Mouse (Mus musculus): ENCODE results near the gene Pros1. TPM values are rescaled to one million over a fixed set of nuclear protein-coding genes. Genes with fewer than 3 reads are reported as not detected.
A peak's percentile ranks its signal among the peaks of the same experiment; 100 is the strongest.

Gene Pros1
- 15.8 and 16.5 TPM in 2 replicates for polyA plus RNA-seq (2016; fragmentation: Nextera tagmentation; extraction: Ambion mirVana)

DNA sequence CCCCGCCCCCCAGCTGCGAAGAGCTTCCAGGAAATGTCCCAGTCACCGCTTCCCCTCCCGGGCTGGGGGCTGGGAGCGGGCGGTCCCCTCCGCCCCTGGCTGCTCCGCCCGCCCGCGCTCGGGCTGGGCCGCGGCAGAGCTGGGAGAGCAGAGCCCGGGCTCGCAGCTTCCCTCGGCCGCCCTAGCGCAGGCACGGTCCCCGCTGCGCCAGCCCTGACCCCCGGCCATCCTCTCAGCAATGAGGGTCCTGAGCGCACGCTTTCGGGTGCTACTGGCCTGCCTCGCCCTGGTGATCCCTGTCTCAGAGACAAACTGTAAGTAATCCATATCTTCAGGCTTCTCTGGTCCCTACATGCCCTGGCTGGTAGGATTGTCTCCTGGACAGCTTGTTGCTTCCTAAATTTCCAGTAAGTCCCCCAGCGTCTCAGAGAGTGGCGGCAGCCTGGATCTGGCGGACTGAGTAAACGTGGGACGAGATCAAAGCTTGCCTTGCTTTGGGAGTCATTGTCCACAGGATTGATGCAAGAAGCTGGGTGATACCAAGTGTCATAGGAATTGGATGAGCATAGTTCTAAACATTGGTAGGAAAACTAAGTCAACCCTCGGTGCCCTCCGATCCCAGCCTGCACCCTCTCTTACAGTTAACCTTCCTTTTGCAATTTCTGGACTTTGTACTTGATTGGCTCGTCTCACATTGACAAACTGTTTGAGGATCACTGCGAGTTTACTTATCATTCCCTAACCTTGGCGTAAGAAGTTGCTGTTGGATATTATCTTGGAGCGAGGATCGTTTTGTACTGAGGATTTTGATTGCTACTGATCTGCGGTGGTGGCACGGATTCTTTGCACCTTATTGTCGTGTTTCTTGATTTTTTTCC is at the start of gene Pros1:
Gene Pros1 (plus strand): TSS at position 117 of the 878 bp plus-strand sequence.
- Histone ChIP-seq H3K27ac (peak within 1 kb of the TSS; percentile 90), H3K4me3 (peak within 1 kb of the TSS; percentile 66), H3K9me3 (replicated peaks) (no peaks in the 10 kb centered on the region), H3K36me3 (no peaks in the 10 kb centered on the region), H3K27me3 (ENCODE audit: low read depth, poor library complexity, severe bottlenecking) (no peaks in the 10 kb centered on the region), H3K4me1 (peaks cover 11% of the 10 kb centered on the region)
- peak; percentile 84 for DNase-seq (ENCODE audit: low spot score)
- 6% methylated on average over 40 of the region's 42 CpGs for WGBS

DNA sequence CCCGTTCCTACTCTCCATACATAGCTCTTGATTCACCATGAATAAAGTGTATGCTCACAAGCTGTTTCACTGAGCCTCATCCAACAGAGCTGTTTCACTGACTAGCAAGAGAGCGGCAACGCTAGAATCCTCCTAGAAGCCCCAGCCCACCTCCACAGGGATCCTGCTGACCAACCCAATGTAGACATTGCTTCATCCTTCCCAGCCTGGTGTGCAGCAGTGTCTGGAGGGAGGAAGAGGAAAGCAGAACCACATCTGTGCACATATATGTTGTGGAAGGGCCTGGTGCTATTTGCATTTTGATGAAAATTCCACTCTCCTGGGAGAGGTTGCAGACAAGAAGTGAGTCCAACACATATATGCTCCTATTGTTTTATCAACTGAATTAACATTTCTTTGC is 49.5 kb upstream of the Pros1 start:
- Histone ChIP-seq H3K9me3 (replicated peaks) (no peaks in the 10 kb centered on the region), H3K4me1 (peaks cover 18% of the 10 kb centered on the region), H3K4me3 (no peak overlapping the region), H3K36me3 (peaks cover 21% of the 10 kb centered on the region), H3K27ac (no peak overlapping the region), H3K27me3 (ENCODE audit: low read depth, poor library complexity, severe bottlenecking) (no peaks in the 10 kb centered on the region)
- WGBS, result 97% methylated on average over 3 of the region's 3 CpGs
- DNase-seq (ENCODE audit: low spot score), result no peak

DNA sequence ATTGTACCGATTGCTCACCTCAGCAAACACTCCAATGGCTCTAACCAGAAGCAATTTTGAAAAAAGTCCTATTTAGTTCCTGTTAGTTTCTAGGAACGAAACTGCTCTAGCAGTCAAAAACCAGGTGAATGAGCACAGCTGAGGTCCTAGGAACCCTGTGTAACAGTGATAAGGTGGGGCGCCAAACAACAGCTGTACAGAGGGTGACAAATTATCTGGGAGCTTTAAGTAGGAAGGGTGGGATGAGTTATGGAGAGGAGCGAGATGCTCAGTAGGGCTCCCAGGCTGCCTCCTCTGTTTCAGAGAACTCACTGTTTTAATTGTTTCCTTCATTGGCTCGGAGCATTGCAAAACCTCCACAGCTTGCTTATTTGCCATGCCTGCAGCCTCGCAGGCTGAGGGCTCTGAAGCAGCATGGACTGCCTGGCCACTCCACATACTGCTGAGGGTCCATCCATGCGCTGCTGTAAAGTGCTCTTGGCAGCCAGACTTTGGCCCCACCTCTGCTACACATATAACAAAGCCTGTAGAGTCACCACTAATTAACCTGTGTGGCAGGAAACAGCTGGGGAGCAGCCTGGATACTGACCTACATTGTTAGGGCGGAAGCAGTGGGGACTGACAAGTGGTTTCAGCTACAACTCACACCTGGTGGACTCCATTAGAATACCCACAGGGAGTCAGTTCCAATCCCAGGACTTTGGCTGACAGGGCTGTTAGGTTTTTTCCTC is 46.7 kb upstream of the Pros1 start:
- WGBS, result 53% methylated on average over 8 of the region's 8 CpGs
- H3K4me3 ChIP-seq, result peak overlapping the region; percentile 4; the same call in 1 of the 2 replicates
- H3K27ac ChIP-seq, result peak overlapping the region; percentile 72
- peak; percentile 58 for DNase-seq (ENCODE audit: low spot score)
- no peaks in the 10 kb centered on the region for H3K9me3 ChIP-seq (replicated peaks)
- peaks cover 10% of the 10 kb centered on the region for H3K36me3 ChIP-seq
- no peaks in the 10 kb centered on the region for H3K27me3 ChIP-seq (ENCODE audit: low read depth, poor library complexity, severe bottlenecking)
- peaks cover 18% of the 10 kb centered on the region for H3K4me1 ChIP-seq

DNA sequence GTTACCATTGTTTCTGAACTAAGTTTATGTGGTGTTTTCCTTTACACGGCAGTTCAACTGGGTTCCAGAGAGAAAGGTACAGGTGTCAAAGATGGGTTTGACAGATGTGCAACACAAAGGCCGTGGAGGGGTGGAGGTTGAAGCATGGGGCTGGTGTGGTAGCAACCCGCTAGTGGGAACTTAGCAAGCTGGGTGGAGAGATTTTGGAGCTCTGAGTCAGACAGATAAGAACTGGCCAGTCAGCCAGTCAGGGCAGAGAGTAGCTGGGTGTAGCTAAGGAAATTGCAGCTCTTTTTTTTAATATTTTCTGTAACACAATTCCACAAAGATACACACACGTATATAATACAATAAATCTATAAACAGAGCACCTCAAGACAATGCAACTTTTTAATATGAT is 43.3 kb upstream of the Pros1 start:
- Histone ChIP-seq H3K4me1 (peaks cover 18% of the 10 kb centered on the region), H3K4me3 (no peak overlapping the region), H3K27ac (no peak overlapping the region), H3K27me3 (ENCODE audit: low read depth, poor library complexity, severe bottlenecking) (no peaks in the 10 kb centered on the region), H3K9me3 (replicated peaks) (no peaks in the 10 kb centered on the region), H3K36me3 (no peaks in the 10 kb centered on the region)
- WGBS, result 85% methylated on average over 4 of the region's 4 CpGs
- DNase-seq (ENCODE audit: low spot score), result no peak

DNA sequence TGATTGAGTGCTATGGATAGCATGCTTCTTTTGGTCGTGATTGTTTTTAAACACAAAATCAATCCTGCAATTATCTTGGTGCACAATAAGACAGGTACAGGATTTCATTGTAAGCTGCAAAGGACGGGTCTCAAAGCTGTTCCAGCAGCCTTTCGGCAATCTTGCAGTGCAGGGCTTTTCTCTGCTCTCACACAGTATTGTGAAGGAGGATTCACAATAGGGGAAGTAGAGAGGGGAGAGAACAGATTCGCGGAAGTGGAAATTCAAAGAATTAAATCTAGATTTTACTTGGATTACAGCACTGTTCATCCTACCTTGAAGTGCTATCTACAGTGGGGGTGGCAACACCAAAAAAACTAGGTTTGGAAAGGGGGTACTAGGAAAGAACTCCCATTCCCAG is 40.3 kb upstream of the Pros1 start:
- Histone ChIP-seq H3K9me3 (replicated peaks) (no peaks in the 10 kb centered on the region), H3K4me3 (no peak overlapping the region), H3K4me1 (no peaks in the 10 kb centered on the region), H3K27ac (no peak overlapping the region), H3K36me3 (no peaks in the 10 kb centered on the region), H3K27me3 (ENCODE audit: low read depth, poor library complexity, severe bottlenecking) (no peaks in the 10 kb centered on the region)
- WGBS, result 88% methylated on average over 5 of the region's 5 CpGs
- DNase-seq (ENCODE audit: low spot score), result no peak

DNA sequence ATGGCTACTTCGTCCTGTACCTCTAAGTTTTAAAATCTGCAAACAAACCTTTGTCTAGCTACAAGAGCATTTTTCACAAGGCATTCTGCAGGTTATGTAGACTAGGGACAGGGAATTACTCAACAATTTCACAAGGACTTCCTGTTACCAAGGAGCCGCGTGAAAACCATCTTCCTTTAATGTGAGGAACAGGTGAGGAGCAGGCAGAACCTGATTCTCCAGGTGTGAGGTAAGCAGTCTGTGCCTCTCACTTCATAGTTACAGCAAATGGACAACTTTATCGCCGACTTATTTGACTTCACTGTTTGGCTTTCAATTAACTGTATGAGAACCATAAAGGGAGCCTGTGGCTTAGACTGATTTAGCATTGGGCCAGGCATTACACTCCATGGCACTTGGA is 39.6 kb upstream of the Pros1 start, which contains the start of gene Stx19:
Gene Stx19 (plus strand): TSS at position 186 of the 400 bp plus-strand sequence.
- no peaks in the 10 kb centered on the region for H3K36me3 ChIP-seq
- H3K27me3 ChIP-seq (ENCODE audit: low read depth, poor library complexity, severe bottlenecking), result no peaks in the 10 kb centered on the region
- no peaks in the 10 kb centered on the region for H3K4me1 ChIP-seq
- WGBS, result 86% methylated on average over 5 of the region's 5 CpGs
- no peak within 1 kb of the TSS for H3K4me3 ChIP-seq
- no peak within 1 kb of the TSS for H3K27ac ChIP-seq
- no peak for DNase-seq (ENCODE audit: low spot score)
- H3K9me3 ChIP-seq (replicated peaks), result no peaks in the 10 kb centered on the region

DNA sequence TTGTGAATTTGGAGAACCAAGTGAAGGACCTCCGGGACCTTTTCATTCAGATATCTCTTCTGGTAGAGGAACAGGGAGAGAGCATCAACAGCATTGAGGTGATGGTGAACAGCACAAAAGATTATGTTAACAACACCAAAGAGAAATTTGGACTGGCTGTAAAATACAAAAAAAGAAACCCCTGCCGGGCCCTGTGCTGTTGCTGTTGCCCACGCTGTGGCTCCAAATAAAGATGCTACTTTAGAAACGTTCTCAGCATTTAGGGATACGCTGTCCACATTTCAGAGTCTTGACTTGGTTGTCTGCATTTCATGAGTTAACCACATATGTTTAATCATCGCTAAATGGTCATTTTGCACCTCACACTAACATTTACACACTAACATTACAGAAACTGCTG is 31.6 kb upstream of the Pros1 start:
- H3K4me3 ChIP-seq, result no peak overlapping the region
- 93% methylated on average over 6 of the region's 6 CpGs for WGBS
- DNase-seq (ENCODE audit: low spot score), result no peak
- H3K9me3 ChIP-seq (replicated peaks), result no peaks in the 10 kb centered on the region
- H3K27me3 ChIP-seq (ENCODE audit: low read depth, poor library complexity, severe bottlenecking), result no peaks in the 10 kb centered on the region
- no peaks in the 10 kb centered on the region for H3K4me1 ChIP-seq
- 0 out of 2 replicates have a peak, but pooled peaks cover 2% of the 10 kb centered on the region for H3K36me3 ChIP-seq
- H3K27ac ChIP-seq, result no peak overlapping the region

DNA sequence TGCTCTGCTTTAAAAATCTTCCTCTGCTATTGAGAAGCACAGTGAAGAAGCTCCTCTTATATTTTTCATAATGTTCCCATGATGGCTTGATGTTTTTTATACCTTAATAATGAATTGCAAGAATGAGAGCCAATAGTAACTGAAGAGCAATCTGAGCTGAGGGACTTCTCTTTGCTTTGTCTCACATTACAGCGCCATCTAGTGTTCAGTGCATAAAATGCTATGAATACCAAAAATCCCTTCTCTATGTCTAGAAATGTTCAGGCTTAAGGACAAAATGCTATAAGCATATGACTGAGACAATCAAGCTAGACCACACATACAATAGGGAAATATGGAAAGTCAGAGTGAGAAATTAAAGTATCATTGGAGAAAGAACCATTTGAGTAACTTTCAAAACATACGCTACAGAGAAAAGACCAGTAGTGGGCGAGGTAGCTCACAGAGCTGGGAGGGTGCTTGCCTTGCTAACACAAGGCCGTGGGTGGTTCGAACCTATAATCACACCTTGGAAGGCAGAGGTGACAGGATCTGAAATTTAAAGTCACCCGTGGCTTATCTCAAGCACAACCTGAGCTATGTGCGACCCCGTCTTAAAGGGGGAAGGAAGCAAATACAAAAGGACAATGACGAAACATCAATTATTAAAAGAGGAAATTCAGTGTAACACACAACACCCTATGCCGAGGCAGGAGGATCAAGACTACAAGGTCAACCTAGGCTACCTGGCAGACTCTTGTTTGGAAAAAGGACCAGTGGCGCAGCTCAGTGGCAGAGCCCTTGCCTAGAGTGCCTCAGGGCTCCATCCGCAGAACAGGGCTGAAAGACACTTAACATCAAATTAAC is 27.7 kb upstream of the Pros1 start:
- no peaks in the 10 kb centered on the region for H3K27me3 ChIP-seq (ENCODE audit: low read depth, poor library complexity, severe bottlenecking)
- no peak for DNase-seq (ENCODE audit: low spot score)
- 76% methylated on average over 12 of the region's 12 CpGs for WGBS
- no peak overlapping the region for H3K4me3 ChIP-seq
- no peak overlapping the region for H3K27ac ChIP-seq
- H3K4me1 ChIP-seq, result no peaks in the 10 kb centered on the region
- no peaks in the 10 kb centered on the region for H3K9me3 ChIP-seq (replicated peaks)
- 0 out of 2 replicates have a peak, but pooled peaks cover 2% of the 10 kb centered on the region for H3K36me3 ChIP-seq

DNA sequence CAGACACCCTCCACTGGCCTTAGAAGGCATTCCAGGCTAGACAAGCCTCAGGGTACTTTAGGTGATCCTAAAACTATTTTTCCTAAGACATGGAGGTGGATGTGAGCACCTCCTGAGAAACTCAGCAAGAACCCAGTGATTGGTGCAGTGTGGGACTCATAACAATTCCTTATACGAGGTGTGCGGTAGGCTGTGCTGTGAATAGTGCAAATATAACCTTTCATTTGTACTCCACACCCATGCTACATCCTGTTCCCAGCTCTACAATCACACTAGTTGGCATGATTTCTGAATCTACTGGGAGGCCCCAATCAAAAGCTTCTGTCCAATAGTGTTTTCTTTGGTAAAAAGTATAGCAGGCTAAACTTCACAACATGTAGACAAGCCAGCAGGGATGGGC is 22.1 kb upstream of the Pros1 start:
- Histone ChIP-seq H3K27ac (no peak overlapping the region), H3K27me3 (ENCODE audit: low read depth, poor library complexity, severe bottlenecking) (no peaks in the 10 kb centered on the region), H3K4me1 (peaks cover 3% of the 10 kb centered on the region; the same call in 1 of the 2 replicates), H3K36me3 (no peaks in the 10 kb centered on the region), H3K4me3 (no peak overlapping the region), H3K9me3 (replicated peaks) (no peaks in the 10 kb centered on the region)
- DNase-seq (ENCODE audit: low spot score), result no peak
- WGBS, result 88% methylated on average over 2 of the region's 2 CpGs

DNA sequence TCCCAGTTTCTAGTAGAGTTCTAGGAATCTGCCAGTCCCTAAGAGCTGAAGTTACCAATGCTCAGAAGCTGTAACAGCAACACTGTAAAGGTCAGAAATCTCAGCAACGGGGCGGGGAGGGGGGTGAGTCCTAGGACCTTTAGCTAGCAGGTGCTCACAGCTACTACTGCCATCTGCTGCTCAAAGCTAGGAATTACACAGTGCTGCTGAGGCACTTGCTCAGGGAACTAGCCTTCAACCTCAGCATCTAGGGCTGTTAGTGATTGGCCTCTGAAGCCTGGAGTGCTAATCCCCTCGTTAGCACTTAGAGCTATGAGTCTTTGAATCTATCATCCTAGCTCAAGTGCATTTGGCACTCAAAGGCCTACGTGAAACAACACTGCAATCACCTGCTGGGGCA is 21.6 kb upstream of the Pros1 start:
- 11% methylated on average over 4 of the region's 4 CpGs for WGBS
- Histone ChIP-seq H3K27ac (no peak overlapping the region), H3K4me1 (peaks cover 3% of the 10 kb centered on the region; the same call in 1 of the 2 replicates), H3K36me3 (no peaks in the 10 kb centered on the region), H3K27me3 (ENCODE audit: low read depth, poor library complexity, severe bottlenecking) (no peaks in the 10 kb centered on the region), H3K4me3 (no peak overlapping the region), H3K9me3 (replicated peaks) (no peaks in the 10 kb centered on the region)
- DNase-seq (ENCODE audit: low spot score), result peak; percentile 61

DNA sequence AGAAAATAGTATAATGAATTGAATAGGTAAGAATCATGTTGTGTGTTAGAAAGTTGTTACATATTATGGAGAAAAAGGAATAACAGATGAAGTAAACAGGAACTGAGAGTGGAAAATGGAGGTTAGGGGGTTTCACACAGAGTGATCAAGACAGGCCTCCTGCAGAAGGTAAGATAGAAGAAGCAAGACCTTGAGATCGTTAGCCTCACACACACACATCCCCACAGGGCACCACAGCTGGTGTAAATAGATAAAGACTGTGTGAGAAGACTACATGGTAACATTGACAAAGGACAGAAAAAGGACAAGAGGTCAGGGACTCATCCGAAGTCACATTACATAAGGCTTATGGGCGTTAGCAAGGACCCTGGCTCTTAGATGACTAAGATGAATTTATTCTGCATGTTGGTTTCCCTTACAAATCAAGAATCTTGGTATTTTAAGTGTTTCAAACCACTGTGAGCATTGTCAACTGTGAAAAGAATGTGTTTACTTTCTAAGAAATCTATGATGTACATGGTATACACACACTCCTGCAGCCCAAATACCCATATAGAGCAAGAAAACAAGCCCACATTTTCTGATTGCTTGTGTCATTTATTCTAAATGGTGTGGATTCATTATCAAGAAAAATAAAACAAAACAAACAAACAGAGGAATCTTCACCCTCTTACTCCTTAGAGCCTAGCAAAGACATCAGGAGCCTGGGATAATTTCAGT is 19.9 kb upstream of the Pros1 start:
- Histone ChIP-seq H3K36me3 (no peaks in the 10 kb centered on the region), H3K9me3 (replicated peaks) (no peaks in the 10 kb centered on the region), H3K4me3 (no peak overlapping the region), H3K27ac (no peak overlapping the region), H3K4me1 (peaks cover 3% of the 10 kb centered on the region; the same call in 1 of the 2 replicates), H3K27me3 (ENCODE audit: low read depth, poor library complexity, severe bottlenecking) (no peaks in the 10 kb centered on the region)
- DNase-seq (ENCODE audit: low spot score), result no peak
- 75% methylated on average over 3 of the region's 3 CpGs for WGBS

DNA sequence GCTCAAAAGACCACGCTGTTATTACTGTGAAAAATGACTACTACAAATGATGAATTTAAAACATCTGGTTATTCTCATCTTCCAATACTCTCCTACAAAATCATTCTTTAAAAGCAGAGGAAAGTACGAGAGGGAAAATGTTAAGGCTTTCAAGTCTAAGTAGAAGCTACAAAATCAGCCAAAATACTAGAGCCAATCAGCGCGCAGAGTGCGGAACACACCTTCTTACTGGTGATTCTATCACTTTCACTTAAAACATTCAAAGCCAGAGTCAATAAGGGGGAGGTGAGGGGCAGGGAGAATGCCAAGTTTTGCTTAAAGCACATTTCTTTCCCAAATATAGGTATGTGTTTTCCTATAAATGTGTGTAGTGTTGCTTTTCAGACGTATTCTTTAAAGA is 8.8 kb upstream of the Pros1 start:
- Histone ChIP-seq H3K27me3 (ENCODE audit: low read depth, poor library complexity, severe bottlenecking) (no peaks in the 10 kb centered on the region), H3K36me3 (no peaks in the 10 kb centered on the region), H3K4me1 (peaks cover 17% of the 10 kb centered on the region; the same call in 1 of the 2 replicates), H3K9me3 (replicated peaks) (no peaks in the 10 kb centered on the region), H3K4me3 (no peak overlapping the region), H3K27ac (no peak overlapping the region)
- no peak for DNase-seq (ENCODE audit: low spot score)
- 89% methylated on average over 6 of the region's 6 CpGs for WGBS
